Mouse (Mus musculus) megakaryocyte-erythroid progenitor cell, adult 5-6 weeks (primary cell): ENCODE measurements around the gene Ccl21b. TPM values are rescaled to one million over a fixed set of nuclear protein-coding genes. Genes with fewer than 3 reads are reported as not detected.
"Not testable (repeated sequence)": the region's sequence is repeated elsewhere in the genome, so short reads cannot be mapped to it uniquely, and the experiment has no call there.

ENCODE experiments used
- ATAC-seq: replicated peaks from 2 replicates; pipeline ENCODE4 v1.8.0; 2016; ENCODE audit warnings: mild to moderate bottlenecking, inconsistent platforms; ENCODE audit not compliant: severe bottlenecking, poor library complexity, low FRiP score, low TSS enrichment
- total RNA-seq, 2 experiments: library from RNA; stranded (forward) in 1 of 2; stranded (reverse) in 1 of 2; fragments of 200-1000, 215-1000 nt in 1 of 2; fragments of >200 nt in 1 of 2; fragmentation: Nextera tagmentation in 1 of 2; gene quantifications; 2 replicates each; pipeline ENCODE4 v1.2.3; 2014 to 2017

The Ccl21b gene
- total RNA-seq (2014; fragmentation: Nextera tagmentation) (not detected in 2 replicates), total RNA-seq (2017) (not detected in 2 replicates)

DNA sequence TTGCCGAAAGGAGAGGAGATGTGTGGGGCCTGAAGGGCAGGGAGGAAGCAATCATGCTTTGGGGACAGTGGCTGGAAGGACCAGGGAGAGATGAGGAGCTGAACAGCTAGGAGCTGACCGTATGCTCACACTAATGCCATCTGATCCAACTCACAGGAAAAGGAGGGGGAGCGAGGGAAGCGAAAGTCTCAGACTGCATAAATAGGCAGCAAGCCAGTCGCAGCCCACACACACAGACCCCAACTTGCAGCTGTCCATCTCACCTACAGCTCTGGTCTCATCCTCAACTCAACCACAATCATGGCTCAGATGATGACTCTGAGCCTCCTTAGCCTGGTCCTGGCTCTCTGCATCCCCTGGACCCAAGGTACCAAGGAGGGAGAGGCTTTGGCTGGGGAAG lies at the start of gene Ccl21b:
TSS of gene Ccl21b (plus strand) at position 301 of the 400 bp plus-strand sequence.
- not testable (repeated sequence) for ATAC-seq

DNA sequence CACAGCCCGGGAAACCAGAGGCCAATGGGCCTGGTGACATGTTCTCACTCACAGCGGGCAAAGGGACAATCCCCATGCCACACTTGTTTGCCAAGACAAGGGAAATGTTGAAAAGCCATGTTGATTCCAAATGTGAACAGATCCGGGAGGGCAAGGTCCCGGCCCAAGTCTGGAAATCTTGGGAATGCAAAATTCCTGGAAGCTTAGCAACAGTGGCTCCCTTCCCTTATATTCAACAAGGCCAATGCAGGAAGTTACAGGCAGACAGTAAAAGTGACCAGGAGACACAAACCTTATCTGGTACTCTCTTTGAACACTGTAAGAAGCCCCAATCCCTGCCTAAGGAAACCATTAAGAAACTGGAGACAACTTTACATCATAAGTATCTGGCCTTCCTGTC lies 15.2 kb upstream of the Ccl21b start, which contains the start of gene Gm10600:
TSS of gene Gm10600 (plus strand) at position 301 of the 400 bp plus-strand sequence.
- ATAC-seq = not testable (repeated sequence)

DNA sequence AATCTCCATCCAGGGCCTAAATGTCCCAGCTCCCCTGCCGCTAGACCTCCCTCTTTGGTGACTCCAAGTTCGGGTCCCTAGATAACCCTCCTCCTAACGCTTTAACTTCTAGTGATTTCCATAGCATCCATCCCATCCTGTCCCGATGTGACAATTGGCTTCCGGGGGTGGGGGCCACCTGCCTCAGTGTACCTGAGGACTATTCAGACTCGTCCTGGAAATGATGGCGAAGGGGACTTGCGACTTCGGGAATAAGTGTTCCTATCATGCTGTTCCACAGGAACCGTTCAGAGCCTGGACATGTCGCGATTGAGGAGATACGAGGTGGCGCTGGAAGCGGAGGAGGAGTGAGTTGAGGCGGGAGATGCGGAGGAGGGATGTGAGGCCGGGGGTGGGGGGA lies 38.4 kb downstream of the Ccl21b start, which contains the start of gene Gm21953:
TSS of gene Gm21953 (plus strand) at position 301 of the 400 bp plus-strand sequence.
- ATAC-seq = not testable (repeated sequence)

Other genes starting within 250 kb of the Ccl21b start
- gene Gm21093, start 221.0 kb upstream of the Ccl21b start, total RNA-seq (2014; fragmentation: Nextera tagmentation) = not detected in 2 replicates
- gene Gm21093, start 221.0 kb upstream of the Ccl21b start, total RNA-seq (2017) = 0.56 TPM in 1 of 2 replicates, not detected in the other
- gene Gm3893, start 164.6 kb upstream of the Ccl21b start, total RNA-seq (2014; fragmentation: Nextera tagmentation) = not detected in 2 replicates
- not detected in 2 replicates for gene Gm3893, start 164.6 kb upstream of the Ccl21b start, total RNA-seq (2017)
- not detected in 2 replicates for gene Gm13304, start 140.9 kb upstream of the Ccl21b start, total RNA-seq (2014; fragmentation: Nextera tagmentation)
- gene Gm13304, start 140.9 kb upstream of the Ccl21b start, total RNA-seq (2017) = not detected in 2 replicates
- gene Gm13306, start 102.3 kb upstream of the Ccl21b start, total RNA-seq (2014; fragmentation: Nextera tagmentation) = not detected in 2 replicates
- not detected in 2 replicates for gene Gm13306, start 102.3 kb upstream of the Ccl21b start, total RNA-seq (2017)
- gene Gm13305, start 87.2 kb upstream of the Ccl21b start, total RNA-seq (2014; fragmentation: Nextera tagmentation) = not detected in 2 replicates
- 0.38 and 5.2 TPM in 2 replicates for gene Gm13305, start 87.2 kb upstream of the Ccl21b start, total RNA-seq (2017)
- gene Gm10600, start 15.1 kb upstream of the Ccl21b start, total RNA-seq (2014; fragmentation: Nextera tagmentation) = not detected in 2 replicates
- gene Gm10600, start 15.1 kb upstream of the Ccl21b start, total RNA-seq (2017) = not detected in 2 replicates
- not detected in 2 replicates for gene Gm21953, start 38.5 kb downstream of the Ccl21b start, total RNA-seq (2014; fragmentation: Nextera tagmentation)
- gene Gm21953, start 38.5 kb downstream of the Ccl21b start, total RNA-seq (2017) = not detected in 2 replicates
- not detected in 2 replicates for gene Fam205a3, start 62.6 kb downstream of the Ccl21b start, total RNA-seq (2014; fragmentation: Nextera tagmentation)
- 0.08 TPM in 1 of 2 replicates, not detected in the other for gene Fam205a3, start 62.6 kb downstream of the Ccl21b start, total RNA-seq (2017)
- not detected in 2 replicates for gene Gm21586, start 183.6 kb downstream of the Ccl21b start, total RNA-seq (2014; fragmentation: Nextera tagmentation)
- gene Gm21586, start 183.6 kb downstream of the Ccl21b start, total RNA-seq (2017) = not detected in 2 replicates
- 0.42 and 1.4 TPM in 2 replicates for gene Gm2163, start 211.0 kb downstream of the Ccl21b start, total RNA-seq (2014; fragmentation: Nextera tagmentation)
- 0.23 TPM in 1 of 2 replicates, not detected in the other for gene Gm2163, start 211.0 kb downstream of the Ccl21b start, total RNA-seq (2017)